Mouse (Mus musculus) macrophage (primary cell): Measurements from ENCODE around the gene Scrn3. TPM values are rescaled to one million over a fixed set of nuclear protein-coding genes. Genes with fewer than 3 reads are reported as not detected.

Source experiments
- H3K27ac ChIP-seq: fragments of 350-480 bp; formaldehyde crosslinking; 2 replicates; pipeline ENCODE4 v1.9.0; 2021
- H3K36me3 ChIP-seq: fragments of 350-480 bp; formaldehyde crosslinking; 2 replicates; pipeline ENCODE4 v1.9.0; 2021; ENCODE audit errors: inconsistent target
- H3K4me3 ChIP-seq: fragments of 350-480 bp; formaldehyde crosslinking; 2 replicates; pipeline ENCODE4 v1.9.0; 2021; ENCODE audit errors: inconsistent target
- H3K79me2 ChIP-seq: fragments of 350-480 bp; formaldehyde crosslinking; 2 replicates; pipeline ENCODE4 v1.9.0; 2021; ENCODE audit errors: inconsistent target
- WGBS: methylation state at CpG from one replicate; pipeline ENCODE4 v1.1.7; 2026; ENCODE audit warnings: inconsistent platforms; ENCODE audit not compliant: missing documents; 5-methylcytosine and 5-hydroxymethylcytosine counted together
- polyA plus RNA-seq: library from polyadenylated mRNA; stranded (reverse); fragments of 250-400 nt; gene quantifications from 3 replicates; pipeline ENCODE4 v1.2.4, GENCODE M21; 2018; ENCODE audit warnings: inconsistent platforms

Scrn3 gene
- polyA plus RNA-seq, 1 experiment from 2014 or later, result 14.9 TPM

DNA sequence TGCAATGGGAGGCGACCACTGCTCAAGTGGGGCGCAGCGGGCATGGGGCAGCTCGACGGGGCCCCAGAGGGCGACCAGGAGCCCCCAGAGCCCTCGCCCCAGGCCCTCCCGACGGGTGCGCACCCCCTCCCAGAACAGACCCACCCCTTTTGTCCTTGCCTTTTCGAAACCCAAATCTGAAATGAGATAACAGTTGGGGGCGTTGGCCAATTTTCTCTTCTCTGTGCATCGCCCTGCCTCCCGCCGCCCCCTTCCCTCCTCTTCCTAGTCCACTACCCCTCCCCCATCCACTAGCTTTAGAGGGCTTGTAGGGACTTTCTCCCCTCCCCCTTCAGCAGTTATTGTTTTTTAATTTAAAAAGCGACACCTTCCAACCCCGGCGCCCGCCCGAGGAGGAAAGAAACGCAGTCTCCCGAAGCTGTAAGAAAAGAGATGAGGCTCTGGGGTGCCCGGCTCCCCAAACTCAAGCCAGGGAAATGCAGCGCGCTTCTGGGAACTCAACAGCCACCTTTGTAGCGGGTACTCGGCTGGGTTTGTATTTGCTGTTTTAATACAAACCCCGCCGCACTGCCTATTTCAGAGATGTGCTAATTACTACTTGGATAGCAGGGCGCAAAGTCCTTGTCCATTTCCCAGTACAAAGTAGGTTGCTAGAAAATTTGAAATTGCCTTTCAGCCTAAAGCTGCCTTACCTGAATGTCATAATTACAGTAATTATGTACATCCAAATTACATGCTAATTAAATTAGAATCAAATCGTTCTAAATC is 32.9 kb upstream of the Scrn3 start:
- Histone ChIP-seq H3K4me3 (no peak overlapping the region), H3K36me3 (no peaks in the 10 kb centered on the region)

DNA sequence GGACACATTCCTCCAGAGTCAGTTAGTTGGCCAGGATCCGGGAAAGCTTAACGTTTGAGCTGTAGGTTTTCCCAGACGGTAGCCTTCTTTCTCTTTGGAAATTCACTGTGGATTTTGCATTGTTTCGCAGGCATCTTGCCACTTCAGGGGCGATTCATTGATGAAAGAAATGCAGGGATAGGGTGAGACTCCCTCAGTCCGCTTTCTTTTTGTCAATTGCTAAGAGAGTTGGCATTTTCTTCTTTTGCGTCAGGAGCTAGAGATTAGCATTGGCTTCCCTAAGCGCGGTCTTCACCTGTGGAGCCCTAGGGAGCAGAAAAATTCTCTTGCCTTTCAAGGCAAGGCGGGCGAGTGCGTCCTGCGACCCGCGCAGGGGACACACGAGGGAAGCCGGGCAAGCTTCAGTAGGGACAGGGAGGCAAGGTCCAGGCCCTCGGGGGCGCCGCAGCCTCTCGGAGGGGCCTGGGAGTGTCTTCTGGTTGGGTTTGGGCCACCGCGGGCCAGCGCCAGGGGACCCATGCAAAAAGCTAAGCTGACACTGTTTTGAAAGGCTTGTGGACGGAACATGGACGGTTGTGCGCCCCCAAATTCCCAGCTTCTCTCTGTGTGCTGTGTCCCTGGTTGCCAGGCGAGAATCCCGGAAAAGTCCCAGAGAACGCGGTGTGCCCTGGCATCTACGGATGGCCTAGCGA is 31.9 kb upstream of the Scrn3 start:
- no peak overlapping the region for H3K4me3 ChIP-seq

More for the DNA sequence above, 32.9 kb upstream of the Scrn3 start:
- Histone ChIP-seq H3K79me2 (no peaks in the 10 kb centered on the region), H3K27ac (no peak overlapping the region)
- 9% methylated on average over 31 of the region's 31 CpGs for WGBS

DNA sequence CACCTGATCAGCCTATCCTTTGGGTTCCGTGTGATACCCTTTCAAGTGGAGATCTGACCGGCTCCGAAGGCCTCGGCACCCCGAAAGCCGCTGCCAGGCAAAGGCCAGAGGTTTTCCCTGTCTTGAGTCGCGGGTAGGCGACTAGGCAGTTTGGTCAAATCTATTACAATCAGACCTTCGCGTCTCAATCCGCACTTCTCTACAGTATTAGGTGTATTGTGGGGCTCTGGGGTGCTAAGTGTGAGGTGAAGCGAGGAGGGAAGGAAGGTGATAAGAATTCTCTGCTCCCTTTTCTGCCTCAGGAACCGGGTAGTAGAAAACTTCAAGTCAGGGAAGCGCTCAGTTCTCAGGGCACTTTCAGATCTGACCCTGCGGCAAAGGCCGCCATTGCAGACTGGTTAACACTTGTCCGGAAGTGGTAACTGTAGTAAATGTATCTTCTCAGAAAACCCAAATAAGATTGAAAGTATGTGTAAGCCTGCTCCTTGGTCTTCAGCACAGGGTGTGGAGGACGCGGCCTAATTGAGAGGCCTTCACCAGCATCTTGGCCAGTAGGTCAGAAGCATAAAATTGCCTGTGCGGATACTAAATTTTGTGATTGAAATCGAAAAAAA is 31.2 kb upstream of the Scrn3 start:
- Histone ChIP-seq H3K36me3 (no peaks in the 10 kb centered on the region), H3K27ac (no peak overlapping the region), H3K79me2 (no peaks in the 10 kb centered on the region), H3K4me3 (no peak overlapping the region)
- 48% methylated on average over 22 of the region's 22 CpGs for WGBS

More for the DNA sequence above, 31.9 kb upstream of the Scrn3 start:
- no peaks in the 10 kb centered on the region for H3K36me3 ChIP-seq
- no peak overlapping the region for H3K27ac ChIP-seq
- WGBS, result 19% methylated on average over 33 of the region's 33 CpGs
- H3K79me2 ChIP-seq, result no peaks in the 10 kb centered on the region

DNA sequence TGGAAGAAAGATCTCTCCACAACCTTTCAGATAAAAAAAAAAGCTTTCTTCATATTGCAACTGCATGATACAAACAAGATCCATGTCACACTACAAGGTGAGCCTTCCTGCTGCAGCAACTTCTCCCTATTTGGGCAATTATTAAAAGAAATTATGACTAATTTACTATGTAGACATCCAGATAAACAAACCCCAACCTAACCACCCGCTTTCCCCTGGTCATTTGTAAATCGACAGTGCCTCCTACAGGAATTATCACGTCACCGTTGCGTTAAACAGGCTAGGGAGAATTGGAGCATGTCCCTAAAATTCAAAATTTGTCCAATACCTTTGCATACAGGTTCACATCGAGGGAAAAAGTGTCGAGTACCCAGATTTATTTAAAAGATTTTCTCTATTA is 30.7 kb upstream of the Scrn3 start:
- no peak overlapping the region for H3K27ac ChIP-seq

DNA sequence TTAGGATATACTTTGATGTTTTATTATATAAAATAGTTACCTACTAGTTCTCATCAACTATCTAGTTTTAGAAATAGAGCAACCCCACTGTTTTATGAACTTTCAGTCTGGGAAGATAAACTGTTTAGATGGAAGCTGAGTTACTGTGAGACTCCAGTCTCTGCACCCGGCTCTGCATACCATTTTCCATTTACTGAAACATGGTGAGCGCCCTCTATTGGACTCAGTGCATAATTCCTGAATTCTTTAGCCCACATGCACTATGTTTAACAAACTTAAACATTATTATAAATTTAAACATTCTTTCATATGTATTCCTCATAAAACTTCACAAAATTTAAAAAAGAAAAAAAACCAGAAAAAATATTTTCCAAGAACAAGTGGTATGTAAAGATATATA is 26.8 kb upstream of the Scrn3 start:
- H3K27ac ChIP-seq, result no peak overlapping the region
- no peaks in the 10 kb centered on the region for H3K79me2 ChIP-seq
- H3K36me3 ChIP-seq, result peaks cover 20% of the 10 kb centered on the region; the same call in 1 of the 2 replicates
- 46% methylated on average over 2 of the region's 2 CpGs for WGBS
- no peak overlapping the region for H3K4me3 ChIP-seq

More for the DNA sequence above, 30.7 kb upstream of the Scrn3 start:
- WGBS, result 47% methylated on average over 7 of the region's 7 CpGs
- no peaks in the 10 kb centered on the region for H3K79me2 ChIP-seq
- no peak overlapping the region for H3K4me3 ChIP-seq
- no peaks in the 10 kb centered on the region; the same call in 1 of the 2 replicates for H3K36me3 ChIP-seq

DNA sequence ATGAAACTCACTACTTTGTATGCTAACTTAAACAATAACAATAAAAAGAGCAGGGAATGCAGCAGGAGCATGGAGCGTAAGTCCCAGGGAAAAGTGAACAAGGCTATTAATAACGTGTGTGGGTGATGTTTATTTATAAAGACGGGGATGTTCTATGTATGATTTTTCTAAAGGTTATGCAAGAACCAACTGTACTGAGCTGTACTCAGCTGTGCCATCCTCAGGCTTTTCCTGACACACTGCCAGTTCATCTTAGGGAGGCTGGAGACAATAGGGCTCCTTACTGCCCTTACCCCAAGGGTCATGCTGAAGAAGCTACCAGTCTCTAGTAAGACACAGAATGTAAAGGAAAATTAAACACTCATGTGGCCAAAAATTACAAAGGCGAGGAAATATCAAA is 21.3 kb upstream of the Scrn3 start:
- Histone ChIP-seq H3K36me3 (peaks cover 34% of the 10 kb centered on the region; the same call in 1 of the 2 replicates), H3K4me3 (no peak overlapping the region), H3K79me2 (no peaks in the 10 kb centered on the region), H3K27ac (no peak overlapping the region)
- 85% methylated on average over 4 of the region's 4 CpGs for WGBS

DNA sequence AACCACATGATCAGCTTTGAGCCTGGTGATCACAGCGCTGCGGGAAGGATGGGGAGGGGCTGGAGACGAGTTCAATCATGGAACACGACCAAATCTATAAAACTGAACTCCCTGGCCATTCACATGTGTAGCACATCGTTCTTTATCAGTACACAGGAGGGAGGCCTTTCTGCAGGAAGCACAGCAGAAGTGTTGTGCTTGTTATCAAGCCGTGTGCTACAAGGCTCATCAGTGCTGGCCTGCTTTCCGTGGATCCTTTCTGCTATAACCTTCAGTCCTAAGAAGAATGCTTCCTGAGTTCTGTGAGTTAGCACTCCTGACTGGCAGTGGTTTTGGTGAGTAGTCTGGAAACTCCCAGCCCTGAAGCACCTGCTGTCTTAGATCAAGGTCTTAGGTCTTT is 17.4 kb upstream of the Scrn3 start:
- Histone ChIP-seq H3K36me3 (peaks cover 37% of the 10 kb centered on the region), H3K4me3 (no peak overlapping the region), H3K27ac (no peak overlapping the region), H3K79me2 (no peaks in the 10 kb centered on the region)
- 88% methylated on average over 7 of the region's 7 CpGs for WGBS

DNA sequence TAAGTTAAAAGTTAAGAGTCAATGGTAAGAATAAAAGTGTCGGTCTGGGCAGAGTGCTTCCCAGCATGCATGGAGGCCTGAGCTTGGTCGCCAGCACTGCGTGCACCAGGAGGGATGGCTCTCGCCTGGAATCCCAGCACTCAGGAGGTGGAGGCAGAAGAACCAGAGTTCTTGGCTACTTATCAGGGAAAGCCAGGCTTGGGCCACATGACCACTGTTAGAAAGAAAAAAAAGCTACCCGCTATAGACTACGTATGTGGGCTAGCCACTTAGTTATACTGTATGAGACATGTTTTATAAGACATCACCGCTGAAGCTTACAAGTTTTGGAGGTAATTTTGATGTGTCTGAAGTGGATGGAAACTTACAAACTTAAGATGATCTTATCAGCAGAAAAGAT is 14.2 kb upstream of the Scrn3 start:
- Histone ChIP-seq H3K36me3 (peaks cover 43% of the 10 kb centered on the region), H3K4me3 (no peak overlapping the region), H3K27ac (no peak overlapping the region), H3K79me2 (no peaks in the 10 kb centered on the region)
- 95% methylated on average over 7 of the region's 7 CpGs for WGBS

DNA sequence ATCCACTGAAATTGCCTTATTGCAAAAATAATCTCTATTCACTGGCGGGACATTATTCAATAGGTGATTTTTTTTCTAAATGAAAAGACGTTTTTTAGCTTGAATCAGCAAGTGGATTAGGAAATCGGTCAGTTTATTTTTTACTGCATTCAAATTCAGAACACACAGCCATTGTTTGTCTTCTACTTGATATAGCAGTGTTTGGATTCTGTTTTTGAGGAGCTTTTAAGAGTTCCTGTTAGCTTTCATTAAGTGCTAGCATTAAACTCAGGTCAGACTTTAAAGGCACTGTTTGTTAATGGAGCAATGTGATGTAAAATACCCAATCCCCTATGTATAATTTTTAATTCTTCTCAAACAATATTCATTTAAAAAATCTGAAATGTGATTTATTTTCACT is 13.6 kb upstream of the Scrn3 start:
- peaks cover 49% of the 10 kb centered on the region for H3K36me3 ChIP-seq
- H3K79me2 ChIP-seq, result no peaks in the 10 kb centered on the region
- no peak overlapping the region for H3K4me3 ChIP-seq
- 92% methylated on average over 3 of the region's 3 CpGs for WGBS
- no peak overlapping the region for H3K27ac ChIP-seq

DNA sequence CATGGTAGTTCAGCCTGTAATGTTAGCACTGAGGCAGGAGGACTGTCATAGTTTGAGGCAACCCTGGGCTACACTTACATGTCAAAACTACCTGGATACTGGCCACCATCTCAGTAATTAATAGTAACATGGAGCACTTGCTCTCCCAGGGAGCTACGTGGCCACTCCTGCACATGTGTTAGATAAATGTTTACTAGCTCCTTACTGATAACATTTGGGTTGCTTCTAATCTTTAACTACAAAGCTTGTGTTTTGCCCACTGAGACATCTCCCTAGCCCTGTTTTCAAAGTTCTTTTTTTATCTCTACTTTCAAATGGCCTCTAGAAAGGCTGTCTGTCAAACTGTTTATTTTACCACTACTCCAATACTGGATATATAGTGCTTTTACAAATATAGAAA is 10.4 kb upstream of the Scrn3 start:
- peaks cover 74% of the 10 kb centered on the region for H3K36me3 ChIP-seq
- 88% methylated on average over 1 of the region's 1 CpGs for WGBS
- no peaks in the 10 kb centered on the region for H3K79me2 ChIP-seq
- no peak overlapping the region for H3K27ac ChIP-seq
- no peak overlapping the region for H3K4me3 ChIP-seq

DNA sequence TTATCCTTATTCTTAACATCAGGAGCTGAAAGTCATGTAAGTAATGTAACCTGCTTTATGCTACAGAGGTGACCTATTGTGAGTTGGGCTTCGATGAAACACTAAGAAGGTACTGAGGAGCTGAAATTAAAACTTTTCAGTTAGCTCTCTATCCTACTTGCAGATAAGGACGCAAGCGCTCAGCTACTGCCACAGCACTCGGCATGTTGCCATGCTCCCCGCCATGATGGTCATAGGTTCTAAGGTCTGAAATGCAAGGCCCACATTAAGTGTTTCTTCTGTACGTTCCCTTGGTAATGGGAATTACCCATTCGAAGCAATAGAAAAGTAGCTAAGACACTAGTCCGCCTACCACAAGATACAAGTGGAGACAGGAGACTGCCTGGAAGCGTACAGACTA is 9.7 kb upstream of the Scrn3 start:
- 97% methylated on average over 9 of the region's 9 CpGs for WGBS
- no peak overlapping the region for H3K27ac ChIP-seq

DNA sequence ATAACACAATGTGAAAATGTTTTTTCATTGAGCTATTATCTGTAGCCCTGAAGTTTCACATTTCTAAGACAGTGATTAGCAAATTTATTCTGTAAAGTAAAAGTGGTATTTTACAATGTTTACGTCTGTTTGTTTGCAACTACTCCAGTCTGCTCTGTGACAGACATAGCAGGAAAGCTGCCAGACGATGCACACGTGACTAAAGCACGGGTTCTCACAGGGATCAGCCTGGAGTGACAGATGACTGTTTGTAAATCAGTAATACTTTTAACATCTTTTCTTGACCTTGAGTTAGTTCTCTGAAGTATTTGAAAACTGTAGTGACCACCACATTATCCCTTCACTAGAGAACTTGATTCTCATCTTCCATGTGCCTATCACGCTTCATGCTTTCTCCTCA is 7.9 kb upstream of the Scrn3 start:
- Histone ChIP-seq H3K4me3 (no peak overlapping the region), H3K36me3 (peaks cover 80% of the 10 kb centered on the region), H3K79me2 (peaks cover 6% of the 10 kb centered on the region; the same call in 1 of the 2 replicates), H3K27ac (no peak overlapping the region)
- 100% methylated on average over 5 of the region's 5 CpGs for WGBS

More for the DNA sequence above, 9.7 kb upstream of the Scrn3 start:
- Histone ChIP-seq H3K4me3 (no peak overlapping the region), H3K79me2 (no peaks in the 10 kb centered on the region), H3K36me3 (peaks cover 79% of the 10 kb centered on the region)

DNA sequence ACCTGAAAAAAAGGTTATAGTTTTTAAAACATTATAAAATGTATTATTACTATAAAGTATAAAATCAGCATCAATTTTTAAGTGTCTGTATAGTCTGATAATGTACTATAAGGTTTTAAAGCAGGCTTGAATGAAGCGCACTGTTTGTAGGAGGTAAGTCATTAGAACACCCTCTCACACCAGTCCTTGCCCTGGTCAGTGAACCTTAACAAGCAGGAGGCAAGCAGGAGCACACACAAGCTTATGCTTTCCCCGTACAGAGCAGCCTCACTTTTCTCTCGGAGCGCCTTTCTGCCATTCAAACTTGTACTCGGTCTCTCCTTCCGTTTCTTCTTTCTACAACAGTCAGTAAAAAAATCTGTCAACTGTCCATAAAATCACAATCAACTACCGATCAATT is 6.4 kb upstream of the Scrn3 start:
- peaks cover 17% of the 10 kb centered on the region for H3K79me2 ChIP-seq
- H3K27ac ChIP-seq, result no peak overlapping the region
- H3K4me3 ChIP-seq, result no peak overlapping the region
- peaks cover 83% of the 10 kb centered on the region for H3K36me3 ChIP-seq
- WGBS, result 93% methylated on average over 7 of the region's 7 CpGs

DNA sequence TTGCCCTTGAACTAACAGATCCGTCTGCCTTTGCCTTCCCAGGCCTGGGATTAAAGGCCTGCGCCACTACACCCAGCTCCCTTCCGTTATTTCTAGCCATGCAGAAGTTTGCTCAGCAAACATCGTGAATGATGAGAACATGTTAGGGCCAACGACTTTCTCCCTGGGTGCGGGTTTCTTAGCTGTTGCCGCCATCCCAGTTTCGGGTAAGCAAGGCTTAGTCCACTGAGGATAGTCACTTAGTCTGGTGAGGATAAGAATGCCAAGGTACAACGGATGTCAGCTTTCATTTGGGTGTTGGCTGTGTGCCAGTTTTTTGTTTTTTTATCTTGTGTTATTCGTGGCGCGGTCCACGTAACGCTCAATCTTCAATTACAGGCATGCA is 708 bp downstream of the Scrn3 start:
- WGBS, result 59% methylated on average over 14 of the region's 14 CpGs
- Histone ChIP-seq H3K36me3 (peaks cover 22% of the 10 kb centered on the region), H3K79me2 (peaks cover 27% of the 10 kb centered on the region), H3K27ac (peak overlapping the region; percentile 54), H3K4me3 (peak overlapping the region; percentile 99)

DNA sequence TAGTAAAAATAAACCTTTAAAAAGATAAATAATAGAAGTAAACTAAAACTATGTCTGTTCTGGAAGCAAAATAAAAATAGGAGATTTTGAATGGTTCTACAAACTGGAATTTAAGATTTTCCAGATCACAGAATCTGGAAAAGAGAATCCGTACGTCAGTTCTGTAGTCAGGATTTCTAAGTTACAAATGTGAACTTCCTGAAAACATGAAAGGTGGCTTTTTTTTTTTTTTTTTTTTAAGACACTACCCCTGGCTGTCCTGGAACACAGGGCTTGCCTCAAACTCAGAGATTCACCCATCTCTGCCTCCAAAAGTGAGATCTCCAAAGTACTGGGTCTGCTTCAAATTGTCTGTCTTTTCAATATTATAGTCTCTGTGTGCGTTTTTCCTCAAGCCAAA is 1.9 kb downstream of the Scrn3 start:
- Histone ChIP-seq H3K79me2 (peaks cover 22% of the 10 kb centered on the region), H3K4me3 (no peak overlapping the region), H3K27ac (no peak overlapping the region), H3K36me3 (peaks cover 10% of the 10 kb centered on the region)
- WGBS, result 95% methylated on average over 3 of the region's 3 CpGs
